Mouse (Mus musculus) Muller cell, postnatal 12 days (primary cell): ENCODE measurements around the gene Hax1.

ENCODE experiments used
- DNase-seq: peaks from one replicate; pipeline ENCODE4 v3.0.0-alpha.2; 2015; ENCODE audit errors: inconsistent ontology term

Gene Hax1

GRCm38 (mm10) chr3:89998612-89999054, at the start of gene Hax1:
Gene Hax1 (minus strand): TSS chr3:89998780.
- DNase-seq: peak; percentile 89

DNA sequence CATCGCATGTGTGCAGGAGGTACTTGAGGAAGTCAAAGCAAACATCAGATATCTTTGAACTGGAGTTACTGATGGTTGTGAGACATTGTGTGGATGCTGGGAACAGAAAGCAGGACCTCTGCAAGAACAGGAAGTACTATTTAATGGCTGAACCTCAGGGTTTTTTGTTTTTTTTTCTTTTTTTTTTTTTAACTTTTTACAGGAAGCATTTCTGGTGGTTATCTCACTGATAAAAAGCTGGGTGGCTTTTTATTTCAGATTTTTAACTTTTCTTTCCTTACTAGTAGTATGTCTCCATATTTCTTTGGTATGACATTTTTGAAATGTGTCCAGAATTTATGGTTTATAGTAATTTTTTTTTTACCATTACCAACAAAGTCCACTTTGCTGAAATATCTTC, 37.7 kb upstream of the Hax1 start:
- no peak for DNase-seq

- DNase-seq: no peak
Observed at GRCm38 (mm10) chr3:90034653-90035052, 36.1 kb upstream of the Hax1 start.

GRCm38 (mm10) chr3:90016626-90017025, 18.0 kb upstream of the Hax1 start:
- no peak for DNase-seq

GRCm38 (mm10) chr3:90010291-90010690, 11.7 kb upstream of the Hax1 start:
- peak; percentile 68 for DNase-seq

- no peak for DNase-seq
Observed at GRCm38 (mm10) chr3:90004091-90004796, 5.7 kb upstream of the Hax1 start.

- DNase-seq: no peak
Observed at GRCm38 (mm10) chr3:89999830-90000229, 1.2 kb upstream of the Hax1 start.

DNA sequence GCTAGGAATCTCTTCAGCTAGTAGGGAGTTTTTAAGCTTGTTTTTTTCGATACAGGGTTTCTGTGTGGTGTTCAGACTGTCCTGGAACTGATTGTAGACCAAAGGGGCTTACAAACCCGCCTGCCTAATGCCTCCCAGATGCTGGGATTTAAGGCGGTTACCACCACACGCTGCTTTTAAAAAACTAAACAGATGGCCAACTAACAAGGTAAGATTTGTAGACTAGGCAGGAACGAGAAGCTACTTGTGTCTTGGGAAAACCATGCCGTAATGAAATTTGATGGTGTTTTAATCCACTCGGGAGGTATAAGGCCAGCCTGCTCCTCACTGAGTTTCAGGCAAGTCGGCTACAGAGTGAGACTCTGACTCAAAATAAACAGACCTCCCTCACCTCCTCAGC, 510 bp upstream of the Hax1 start:
- DNase-seq: no peak

- peak; percentile 79 for DNase-seq
Observed at GRCm38 (mm10) chr3:89997791-89998495, 637 bp downstream of the Hax1 start.

- no peak for DNase-seq
Observed at GRCm38 (mm10) chr3:89994807-89995515, 3.6 kb downstream of the Hax1 start.

GRCm38 (mm10) chr3:89987822-89988221, 10.8 kb downstream of the Hax1 start:
- no peak for DNase-seq

DNA sequence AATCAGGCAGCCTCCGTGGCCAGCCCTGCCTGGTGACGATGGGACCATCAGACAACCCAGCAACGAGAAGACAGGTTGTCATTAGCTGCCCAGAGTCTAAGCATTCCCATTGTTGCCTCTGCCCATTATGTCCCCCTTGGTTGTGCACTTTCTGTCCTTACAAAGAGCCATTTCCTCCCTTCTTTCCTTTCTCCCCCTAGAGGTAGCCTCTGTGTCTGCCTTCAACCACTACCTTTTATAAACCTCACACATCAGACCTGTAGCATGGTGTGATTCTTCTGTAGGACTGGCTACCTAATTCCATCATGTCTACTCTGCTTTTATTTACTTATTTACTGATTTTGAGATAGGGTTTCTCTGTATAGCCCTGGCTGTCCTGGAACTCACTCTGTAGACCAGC, 11.4 kb downstream of the Hax1 start:
- DNase-seq: no peak

DNA sequence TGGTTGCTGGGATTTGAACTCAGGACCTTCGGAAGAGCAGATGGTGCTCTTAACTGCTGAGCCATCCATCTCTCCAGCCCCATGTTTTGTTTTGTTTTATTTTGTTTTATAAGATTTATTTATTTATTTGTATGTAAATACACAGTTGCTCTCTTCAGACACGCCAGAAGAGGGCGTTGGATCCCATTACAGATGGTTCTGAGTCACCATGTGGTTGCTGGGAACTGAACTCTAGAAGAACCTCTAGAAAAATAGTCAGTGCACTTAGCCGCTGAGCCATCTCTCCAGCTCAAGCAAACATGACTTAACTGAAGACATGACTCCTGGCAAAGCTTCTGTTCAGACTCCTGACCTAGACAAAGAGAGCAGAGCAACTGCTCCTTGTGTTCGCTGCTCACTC, 16.2 kb downstream of the Hax1 start:
- DNase-seq: no peak

- DNase-seq: no peak
Observed at GRCm38 (mm10) chr3:89976859-89977258, 21.7 kb downstream of the Hax1 start.

- no peak for DNase-seq
Observed at GRCm38 (mm10) chr3:89968509-89968908, 30.1 kb downstream of the Hax1 start.

DNA sequence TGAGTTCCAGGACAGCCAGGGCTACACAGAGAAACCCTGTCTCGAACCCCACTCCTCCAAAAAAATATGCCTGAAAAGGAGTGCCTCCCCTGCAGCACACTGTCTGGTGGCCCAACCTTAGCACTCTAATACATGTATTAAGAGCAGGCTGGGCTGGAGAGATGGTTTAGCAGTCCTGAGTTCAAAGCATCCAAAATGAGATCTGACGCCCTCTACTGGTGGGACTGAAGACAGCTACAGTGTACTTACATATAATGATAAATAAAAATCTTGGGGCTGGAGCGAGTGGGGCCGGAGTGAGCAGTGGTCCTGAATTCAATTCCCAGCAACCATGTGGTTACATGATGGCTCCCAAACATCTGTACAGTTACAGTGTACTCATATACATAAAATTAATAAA, 31.6 kb downstream of the Hax1 start:
- DNase-seq: no peak

DNA sequence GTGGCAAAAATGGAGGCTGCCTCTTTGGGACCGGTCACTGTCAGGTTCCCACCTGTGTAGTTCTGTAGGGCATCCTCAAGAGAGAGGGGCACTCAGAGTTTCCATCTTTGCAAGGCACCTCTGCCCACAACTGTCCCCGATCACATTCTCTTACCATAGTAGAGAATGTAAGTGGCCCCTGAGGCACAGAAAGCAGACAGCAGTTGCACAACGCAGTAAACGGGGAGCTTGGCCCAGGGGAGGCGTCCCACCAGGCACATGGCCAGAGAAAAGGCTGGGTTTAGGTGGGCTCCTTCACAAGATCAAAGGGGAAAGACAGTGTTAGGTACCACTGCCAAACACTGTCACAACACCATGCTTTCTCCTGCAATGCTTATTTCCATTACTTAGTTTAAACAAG, 32.6 kb downstream of the Hax1 start:
- no peak for DNase-seq

DNA sequence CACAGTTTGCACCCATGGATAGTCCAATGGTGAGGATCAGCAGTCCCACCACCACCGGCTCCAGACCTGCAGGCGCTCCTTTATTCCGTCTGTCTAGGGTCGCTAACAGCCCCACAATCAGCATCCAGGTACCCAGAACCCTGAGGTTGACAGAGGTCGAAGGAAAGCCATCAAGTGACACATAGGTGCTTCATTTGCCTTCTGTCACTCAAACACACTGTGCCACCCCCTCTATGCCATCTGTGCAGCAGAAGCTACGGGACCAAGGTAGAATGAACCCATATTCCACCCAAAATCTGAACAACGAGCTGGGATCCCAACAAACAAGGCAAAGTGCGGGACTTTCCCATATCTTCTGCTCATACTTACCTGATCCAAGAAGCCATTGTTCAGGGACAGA, 33.0 kb downstream of the Hax1 start:
- DNase-seq: no peak

DNA sequence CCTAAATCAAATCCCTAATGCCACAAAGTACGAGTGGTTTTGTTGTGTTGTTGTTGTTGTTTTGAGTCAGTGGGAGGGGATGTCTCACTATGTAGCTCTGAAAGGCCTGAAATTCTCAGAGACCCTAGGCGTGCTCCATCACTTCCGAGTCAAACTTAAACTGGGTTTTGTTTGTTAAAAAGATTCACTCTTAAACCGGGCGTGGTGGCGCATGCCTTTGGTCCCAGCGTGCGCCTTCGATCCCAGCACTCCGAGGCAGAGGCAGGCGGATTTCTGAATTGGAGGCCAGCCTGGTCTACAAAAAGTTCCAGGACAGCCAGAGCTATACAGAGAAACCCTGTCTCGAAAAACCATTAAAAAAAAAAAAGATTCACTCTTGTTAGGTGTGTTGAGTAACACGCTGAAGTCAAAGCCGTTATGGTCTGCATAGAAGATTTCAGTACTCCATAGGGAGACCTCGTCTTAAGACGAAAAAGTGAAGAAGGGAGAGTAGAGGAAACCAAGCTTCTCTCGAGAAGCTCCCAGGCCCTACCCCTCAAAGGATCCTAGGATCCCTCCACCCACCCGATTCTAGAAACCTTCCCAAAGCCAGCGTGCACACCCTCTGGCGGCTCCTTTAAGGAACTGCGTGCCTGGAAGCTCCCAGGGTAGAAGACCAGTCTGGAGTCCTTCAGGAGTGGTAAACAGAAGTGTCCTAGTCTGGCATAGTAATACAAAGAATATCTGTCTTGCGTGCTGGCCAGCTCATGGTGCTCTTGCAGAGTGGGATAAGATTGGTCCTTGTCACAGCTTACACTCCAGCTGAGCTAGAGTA, 34.4 kb downstream of the Hax1 start:
- peak; percentile 67 for DNase-seq

GRCm38 (mm10) chr3:89963221-89963763, 35.3 kb downstream of the Hax1 start, which contains the start of gene Atp8b2:
Gene Atp8b2 (minus strand): TSS chr3:89963508.
- peak; percentile 85 for DNase-seq

GRCm38 (mm10) chr3:89962751-89963220, 35.8 kb downstream of the Hax1 start:
- DNase-seq: no peak
